Mouse (Mus musculus): ENCODE results near the gene Kbtbd12. TPM values are rescaled to one million over a fixed set of nuclear protein-coding genes. Genes with fewer than 3 reads are reported as not detected.

Kbtbd12 gene
- polyA plus RNA-seq, 1 experiment from 2014 or later, result 1.1 TPM

GRCm38 (mm10) chr6:88647564-88648295, 10.0 kb upstream of the Kbtbd12 start:
- H3K27ac ChIP-seq (ENCODE audit: low read length), result no peak overlapping the region
- H3K4me1 ChIP-seq (ENCODE audit: control insufficient read depth, insufficient read depth, low read length), result no peaks in the 10 kb centered on the region
- no peak for ATAC-seq
- no peak overlapping the region for H3K4me2 ChIP-seq (ENCODE audit: low read length)
- H3K36me3 ChIP-seq (ENCODE audit: control insufficient read depth, insufficient read depth, low read length), result no peaks in the 10 kb centered on the region
- WGBS, result 52% methylated on average over 4 of the region's 4 CpGs
- H3K27me3 ChIP-seq (ENCODE audit: control insufficient read depth, insufficient read depth, low read depth, low read length), result no peaks in the 10 kb centered on the region
- H3K9me3 ChIP-seq (replicated peaks; ENCODE audit: control insufficient read depth, low read length, poor library complexity, severe bottlenecking), result no peaks in the 10 kb centered on the region
- H3K4me3 ChIP-seq (ENCODE audit: low read depth, low read length), result no peak overlapping the region
- no peak overlapping the region for H3K9ac ChIP-seq (ENCODE audit: low read depth, low read length)

GRCm38 (mm10) chr6:88644786-88645185, 7.0 kb upstream of the Kbtbd12 start:
- Histone ChIP-seq H3K36me3 (ENCODE audit: control insufficient read depth, insufficient read depth, low read length) (no peaks in the 10 kb centered on the region), H3K4me2 (ENCODE audit: low read length) (no peak overlapping the region), H3K4me1 (ENCODE audit: control insufficient read depth, insufficient read depth, low read length) (peaks cover 9% of the 10 kb centered on the region), H3K9me3 (replicated peaks; ENCODE audit: control insufficient read depth, low read length, poor library complexity, severe bottlenecking) (no peaks in the 10 kb centered on the region), H3K27me3 (ENCODE audit: control insufficient read depth, insufficient read depth, low read depth, low read length) (no peaks in the 10 kb centered on the region), H3K9ac (ENCODE audit: low read depth, low read length) (no peak overlapping the region), H3K4me3 (ENCODE audit: low read depth, low read length) (no peak overlapping the region), H3K27ac (ENCODE audit: low read length) (no peak overlapping the region)
- 89% methylated on average over 4 of the region's 4 CpGs for WGBS
- no peak for ATAC-seq

GRCm38 (mm10) chr6:88641346-88641920, 3.7 kb upstream of the Kbtbd12 start:
- no peak overlapping the region for H3K4me3 ChIP-seq (ENCODE audit: low read depth, low read length)
- no peaks in the 10 kb centered on the region for H3K36me3 ChIP-seq (ENCODE audit: control insufficient read depth, insufficient read depth, low read length)
- no peak for ATAC-seq
- no peak overlapping the region for H3K4me2 ChIP-seq (ENCODE audit: low read length)
- WGBS, result 45% methylated on average over 4 of the region's 4 CpGs
- H3K9me3 ChIP-seq (replicated peaks; ENCODE audit: control insufficient read depth, low read length, poor library complexity, severe bottlenecking), result no peaks in the 10 kb centered on the region
- H3K9ac ChIP-seq (ENCODE audit: low read depth, low read length), result no peak overlapping the region
- H3K27me3 ChIP-seq (ENCODE audit: control insufficient read depth, insufficient read depth, low read depth, low read length), result no peaks in the 10 kb centered on the region
- peaks cover 15% of the 10 kb centered on the region for H3K4me1 ChIP-seq (ENCODE audit: control insufficient read depth, insufficient read depth, low read length)
- no peak overlapping the region for H3K27ac ChIP-seq (ENCODE audit: low read length)

- ATAC-seq, result no peak
- Histone ChIP-seq H3K4me3 (ENCODE audit: low read depth, low read length) (0 out of 2 replicates have a peak overlapping the region, but pooled peaks have one; percentile 1), H3K27me3 (ENCODE audit: control insufficient read depth, insufficient read depth, low read depth, low read length) (no peaks in the 10 kb centered on the region), H3K4me1 (ENCODE audit: control insufficient read depth, insufficient read depth, low read length) (peaks cover 15% of the 10 kb centered on the region), H3K27ac (ENCODE audit: low read length) (peak overlapping the region; percentile 52), H3K4me2 (ENCODE audit: low read length) (peak overlapping the region; percentile 36), H3K9ac (ENCODE audit: low read depth, low read length) (peak overlapping the region; percentile 20; the same call in 1 of the 2 replicates), H3K9me3 (replicated peaks; ENCODE audit: control insufficient read depth, low read length, poor library complexity, severe bottlenecking) (no peaks in the 10 kb centered on the region), H3K36me3 (ENCODE audit: control insufficient read depth, insufficient read depth, low read length) (no peaks in the 10 kb centered on the region)
- 14% methylated on average over 3 of the region's 3 CpGs for WGBS
Observed at GRCm38 (mm10) chr6:88640331-88640730, 2.6 kb upstream of the Kbtbd12 start.

- peak; percentile 68 for ATAC-seq
- peak overlapping the region; percentile 52; the same call in 1 of the 2 replicates for H3K27ac ChIP-seq (ENCODE audit: low read length)
- peaks cover 15% of the 10 kb centered on the region for H3K4me1 ChIP-seq (ENCODE audit: control insufficient read depth, insufficient read depth, low read length)
- no peaks in the 10 kb centered on the region for H3K9me3 ChIP-seq (replicated peaks; ENCODE audit: control insufficient read depth, low read length, poor library complexity, severe bottlenecking)
- no peaks in the 10 kb centered on the region for H3K27me3 ChIP-seq (ENCODE audit: control insufficient read depth, insufficient read depth, low read depth, low read length)
- H3K4me3 ChIP-seq (ENCODE audit: low read depth, low read length), result 0 out of 2 replicates have a peak overlapping the region, but pooled peaks have one; percentile 1
- 0% methylated on average over 9 of the region's 9 CpGs for WGBS
- H3K4me2 ChIP-seq (ENCODE audit: low read length), result peak overlapping the region; percentile 36
- H3K36me3 ChIP-seq (ENCODE audit: control insufficient read depth, insufficient read depth, low read length), result no peaks in the 10 kb centered on the region
- H3K9ac ChIP-seq (ENCODE audit: low read depth, low read length), result peak overlapping the region; percentile 20; the same call in 1 of the 2 replicates
Observed at GRCm38 (mm10) chr6:88639921-88640320, 2.2 kb upstream of the Kbtbd12 start.

GRCm38 (mm10) chr6:88639372-88639920, 1.7 kb upstream of the Kbtbd12 start:
- no peaks in the 10 kb centered on the region for H3K9me3 ChIP-seq (replicated peaks; ENCODE audit: control insufficient read depth, low read length, poor library complexity, severe bottlenecking)
- H3K36me3 ChIP-seq (ENCODE audit: control insufficient read depth, insufficient read depth, low read length), result no peaks in the 10 kb centered on the region
- H3K4me2 ChIP-seq (ENCODE audit: low read length), result no peak overlapping the region
- H3K27ac ChIP-seq (ENCODE audit: low read length), result peak overlapping the region; percentile 38; the same call in 1 of the 2 replicates
- no peak overlapping the region for H3K9ac ChIP-seq (ENCODE audit: low read depth, low read length)
- WGBS, result 27% methylated on average over 6 of the region's 6 CpGs
- no peak overlapping the region for H3K4me3 ChIP-seq (ENCODE audit: low read depth, low read length)
- peaks cover 15% of the 10 kb centered on the region for H3K4me1 ChIP-seq (ENCODE audit: control insufficient read depth, insufficient read depth, low read length)
- peak; percentile 71; the same call in 1 of the 2 replicates for ATAC-seq
- H3K27me3 ChIP-seq (ENCODE audit: control insufficient read depth, insufficient read depth, low read depth, low read length), result no peaks in the 10 kb centered on the region

GRCm38 (mm10) chr6:88638917-88639316, 1.2 kb upstream of the Kbtbd12 start:
- Histone ChIP-seq H3K36me3 (ENCODE audit: control insufficient read depth, insufficient read depth, low read length) (no peaks in the 10 kb centered on the region), H3K4me1 (ENCODE audit: control insufficient read depth, insufficient read depth, low read length) (peaks cover 15% of the 10 kb centered on the region), H3K4me2 (ENCODE audit: low read length) (no peak overlapping the region), H3K27me3 (ENCODE audit: control insufficient read depth, insufficient read depth, low read depth, low read length) (no peaks in the 10 kb centered on the region), H3K27ac (ENCODE audit: low read length) (no peak overlapping the region), H3K9ac (ENCODE audit: low read depth, low read length) (no peak overlapping the region), H3K9me3 (replicated peaks; ENCODE audit: control insufficient read depth, low read length, poor library complexity, severe bottlenecking) (no peaks in the 10 kb centered on the region), H3K4me3 (ENCODE audit: low read depth, low read length) (no peak overlapping the region)
- ATAC-seq, result no peak
- 11% methylated on average over 1 of the region's 1 CpGs for WGBS

- H3K4me3 ChIP-seq (ENCODE audit: low read depth, low read length), result no peak overlapping the region
- H3K9me3 ChIP-seq (replicated peaks; ENCODE audit: control insufficient read depth, low read length, poor library complexity, severe bottlenecking), result no peaks in the 10 kb centered on the region
- WGBS, result 90% methylated on average over 6 of the region's 6 CpGs
- H3K36me3 ChIP-seq (ENCODE audit: control insufficient read depth, insufficient read depth, low read length), result no peaks in the 10 kb centered on the region
- H3K4me2 ChIP-seq (ENCODE audit: low read length), result no peak overlapping the region
- no peak for ATAC-seq
- H3K9ac ChIP-seq (ENCODE audit: low read depth, low read length), result no peak overlapping the region
- H3K27ac ChIP-seq (ENCODE audit: low read length), result no peak overlapping the region
- H3K27me3 ChIP-seq (ENCODE audit: control insufficient read depth, insufficient read depth, low read depth, low read length), result no peaks in the 10 kb centered on the region
- peaks cover 15% of the 10 kb centered on the region for H3K4me1 ChIP-seq (ENCODE audit: control insufficient read depth, insufficient read depth, low read length)
Observed at GRCm38 (mm10) chr6:88635881-88636754, 1.6 kb downstream of the Kbtbd12 start.

Measured in midbrain, embryonic 16.5 days (tissue).